Mouse (Mus musculus) ZHBTc4 (cell line): ENCODE data around the gene Fcrl1.
A peak's percentile ranks its signal among the peaks of the same experiment; 100 is the strongest.

ENCODE experiments used
- DNase-seq: peaks from one replicate; pipeline ENCODE4 v3.0.0-alpha.2; 2011; ENCODE audit warnings: low read depth, low spot score

Fcrl1 gene

GRCm38 (mm10) chr3:87410605-87411004 is 34.4 kb downstream of the Fcrl1 start:
- peak; percentile 17 for DNase-seq

- peak; percentile 60 for DNase-seq
Observed at GRCm38 (mm10) chr3:87411150-87411549, 35.0 kb downstream of the Fcrl1 start.

GRCm38 (mm10) chr3:87420645-87421044 is 44.5 kb downstream of the Fcrl1 start:
- DNase-seq, result peak; percentile 9

GRCm38 (mm10) chr3:87422386-87422910 is 46.3 kb downstream of the Fcrl1 start:
- DNase-seq, result no peak

- no peak for DNase-seq
Observed at GRCm38 (mm10) chr3:87435479-87435878, 59.3 kb downstream of the Fcrl1 start, which contains the start of gene Fcrl5. Fcrl5 (plus strand) TSS chr3:87435773.

- DNase-seq, result no peak
Observed at GRCm38 (mm10) chr3:87440586-87440985, 64.4 kb downstream of the Fcrl1 start.

- no peak for DNase-seq
Observed at GRCm38 (mm10) chr3:87443968-87444367, 67.8 kb downstream of the Fcrl1 start.
